Mouse (Mus musculus): Measurements from ENCODE around the gene Zbtb7a.
"Not testable (repeated sequence)": the region's sequence is repeated elsewhere in the genome, so short reads cannot be mapped to it uniquely, and the experiment has no call there.

Zbtb7a gene

GRCm38 (mm10) chr10:81169411-81169900 is 34.4 kb downstream of the Zbtb7a start:
- peak; percentile 42 for DNase-seq (ENCODE audit: low spot score)

- peak; percentile 92 for DNase-seq (ENCODE audit: low spot score)
Observed at GRCm38 (mm10) chr10:81173132-81173531, 38.1 kb downstream of the Zbtb7a start.

GRCm38 (mm10) chr10:81174617-81175344 is 39.8 kb downstream of the Zbtb7a start:
- DNase-seq (ENCODE audit: low spot score) = peak; percentile 94

GRCm38 (mm10) chr10:81175345-81175701 is 40.3 kb downstream of the Zbtb7a start:
- not testable (repeated sequence) for DNase-seq (ENCODE audit: low spot score)

GRCm38 (mm10) chr10:81175936-81176465 is 41.0 kb downstream of the Zbtb7a start:
- no peak for DNase-seq (ENCODE audit: low spot score)

GRCm38 (mm10) chr10:81176466-81177271 is 41.6 kb downstream of the Zbtb7a start, which contains the start of gene Eef2:
Gene Eef2 (plus strand): TSS chr10:81176631.
- peak; percentile 99 for DNase-seq (ENCODE audit: low spot score)

GRCm38 (mm10) chr10:81177491-81177925 is 42.5 kb downstream of the Zbtb7a start:
- DNase-seq (ENCODE audit: low spot score) = no peak

GRCm38 (mm10) chr10:81177958-81178712 is 43.1 kb downstream of the Zbtb7a start:
- DNase-seq (ENCODE audit: low spot score) = no peak

GRCm38 (mm10) chr10:81178927-81179326 is 43.9 kb downstream of the Zbtb7a start:
- no peak for DNase-seq (ENCODE audit: low spot score)

- DNase-seq (ENCODE audit: low spot score) = no peak
Observed at GRCm38 (mm10) chr10:81179451-81180342, 44.7 kb downstream of the Zbtb7a start.

GRCm38 (mm10) chr10:81180946-81181345 is 45.9 kb downstream of the Zbtb7a start:
- no peak for DNase-seq (ENCODE audit: low spot score)

- not testable (repeated sequence) for DNase-seq (ENCODE audit: low spot score)
Observed at GRCm38 (mm10) chr10:81181860-81182259, 46.8 kb downstream of the Zbtb7a start.

- DNase-seq (ENCODE audit: low spot score) = peak; percentile 99
Observed at GRCm38 (mm10) chr10:81182336-81183333, 47.6 kb downstream of the Zbtb7a start, which contains the start of gene Dapk3. Gene Dapk3 (plus strand): TSS chr10:81183005.

GRCm38 (mm10) chr10:81183805-81184204 is 48.8 kb downstream of the Zbtb7a start, which contains the start of gene 4930442H23Rik:
Gene 4930442H23Rik (minus strand): TSS chr10:81183849.
- DNase-seq (ENCODE audit: low spot score) = no peak

- no peak for DNase-seq (ENCODE audit: low spot score)
Observed at GRCm38 (mm10) chr10:81184765-81185164, 49.7 kb downstream of the Zbtb7a start.

- no peak for DNase-seq (ENCODE audit: low spot score)
Observed at GRCm38 (mm10) chr10:81187161-81187560, 52.1 kb downstream of the Zbtb7a start.

- no peak for DNase-seq (ENCODE audit: low spot score)
Observed at GRCm38 (mm10) chr10:81189821-81190220, 54.8 kb downstream of the Zbtb7a start.

GRCm38 (mm10) chr10:81190236-81190911 is 55.4 kb downstream of the Zbtb7a start:
- DNase-seq (ENCODE audit: low spot score) = peak; percentile 45

- DNase-seq (ENCODE audit: low spot score) = peak; percentile 32
Observed at GRCm38 (mm10) chr10:81190912-81191321, 55.9 kb downstream of the Zbtb7a start.

All from retina, embryonic 14.5 days (tissue).